Mouse (Mus musculus): ENCODE results near the gene Sergef.

Sergef gene

GRCm38 (mm10) chr7:46540616-46541015 is 99.0 kb downstream of the Sergef start:
- no peak for DNase-seq (ENCODE audit: low spot score)

GRCm38 (mm10) chr7:46536456-46537097 is 103.0 kb downstream of the Sergef start:
- no peak for DNase-seq (ENCODE audit: low spot score)

GRCm38 (mm10) chr7:46535429-46535799 is 104.2 kb downstream of the Sergef start:
- DNase-seq (ENCODE audit: low spot score), result no peak

GRCm38 (mm10) chr7:46534767-46535428 is 104.7 kb downstream of the Sergef start:
- DNase-seq (ENCODE audit: low spot score), result no peak

GRCm38 (mm10) chr7:46533518-46533917 is 106.1 kb downstream of the Sergef start:
- DNase-seq (ENCODE audit: low spot score), result no peak

- DNase-seq (ENCODE audit: low spot score), result no peak
Measured at GRCm38 (mm10) chr7:46531345-46531744, 108.3 kb downstream of the Sergef start.

- no peak for DNase-seq (ENCODE audit: low spot score)
Measured at GRCm38 (mm10) chr7:46529930-46530329, 109.7 kb downstream of the Sergef start.

GRCm38 (mm10) chr7:46529259-46529658 is 110.3 kb downstream of the Sergef start:
- DNase-seq (ENCODE audit: low spot score), result no peak

GRCm38 (mm10) chr7:46526665-46527154 is 112.9 kb downstream of the Sergef start:
- no peak for DNase-seq (ENCODE audit: low spot score)

- DNase-seq (ENCODE audit: low spot score), result no peak
Measured at GRCm38 (mm10) chr7:46523215-46523614, 116.4 kb downstream of the Sergef start.

- no peak for DNase-seq (ENCODE audit: low spot score)
Measured at GRCm38 (mm10) chr7:46521794-46522193, 117.8 kb downstream of the Sergef start.

GRCm38 (mm10) chr7:46519148-46519547 is 120.5 kb downstream of the Sergef start:
- DNase-seq (ENCODE audit: low spot score), result no peak

- no peak for DNase-seq (ENCODE audit: low spot score)
Measured at GRCm38 (mm10) chr7:46517158-46517557, 122.4 kb downstream of the Sergef start.

- DNase-seq (ENCODE audit: low spot score), result no peak
Measured at GRCm38 (mm10) chr7:46515960-46516359, 123.6 kb downstream of the Sergef start.

GRCm38 (mm10) chr7:46514981-46515380 is 124.6 kb downstream of the Sergef start:
- no peak for DNase-seq (ENCODE audit: low spot score)

- no peak for DNase-seq (ENCODE audit: low spot score)
Measured at GRCm38 (mm10) chr7:46513562-46513961, 126.0 kb downstream of the Sergef start.

- DNase-seq (ENCODE audit: low spot score), result no peak
Measured at GRCm38 (mm10) chr7:46512792-46513191, 126.8 kb downstream of the Sergef start.

GRCm38 (mm10) chr7:46510806-46511205 is 128.8 kb downstream of the Sergef start:
- no peak for DNase-seq (ENCODE audit: low spot score)

- DNase-seq (ENCODE audit: low spot score), result no peak
Measured at GRCm38 (mm10) chr7:46509391-46510310, 130.0 kb downstream of the Sergef start.

- no peak for DNase-seq (ENCODE audit: low spot score)
Measured at GRCm38 (mm10) chr7:46508590-46509318, 130.9 kb downstream of the Sergef start.

GRCm38 (mm10) chr7:46504157-46504556 is 135.4 kb downstream of the Sergef start:
- no peak for DNase-seq (ENCODE audit: low spot score)

GRCm38 (mm10) chr7:46502650-46503049 is 137.0 kb downstream of the Sergef start:
- DNase-seq (ENCODE audit: low spot score), result no peak
